Mouse (Mus musculus): ENCODE data around the gene Pmf1. TPM values are rescaled to one million over a fixed set of nuclear protein-coding genes. Genes with fewer than 3 reads are reported as not detected.
"Not testable (repeated sequence)": the region's sequence is repeated elsewhere in the genome, so short reads cannot be mapped to it uniquely, and the experiment has no call there.

The Pmf1 gene
- polyA plus RNA-seq, 1 experiment from 2014 or later = 118 TPM

DNA sequence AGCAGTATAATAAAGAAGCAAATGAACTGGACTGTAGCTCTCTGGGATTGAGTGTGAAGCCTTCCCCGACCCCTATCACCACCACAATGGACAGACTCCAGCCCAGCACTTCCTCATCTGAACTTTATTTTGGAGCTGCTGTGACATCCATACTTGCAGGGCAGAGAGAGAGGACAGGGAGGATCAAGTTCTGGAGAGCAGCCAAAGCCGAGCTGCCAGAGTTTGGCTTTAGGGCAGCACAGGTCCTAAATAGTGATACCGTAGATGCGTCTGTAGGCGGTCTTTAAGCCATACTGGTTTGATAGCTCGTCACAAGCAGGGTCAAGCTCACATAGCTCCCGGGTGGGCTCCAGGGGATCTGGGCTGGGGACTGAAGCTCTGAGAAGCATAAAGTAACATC is 41.6 kb downstream of the Pmf1 start:
- not testable (repeated sequence) for ATAC-seq (ENCODE audit: insufficient read depth, low FRiP score, low TSS enrichment); H3K36me3 ChIP-seq (ENCODE audit: control insufficient read depth, insufficient read depth, low read length); H3K4me1 ChIP-seq (ENCODE audit: control insufficient read depth, insufficient read depth, low read length); H3K4me2 ChIP-seq (ENCODE audit: low read depth); DNase-seq (ENCODE audit: low spot score); H3K9ac ChIP-seq (ENCODE audit: low read length); H3K4me3 ChIP-seq (ENCODE audit: low read depth, low read length); H3K9me3 ChIP-seq (ENCODE audit: control insufficient read depth, low read length); H3K27ac ChIP-seq (ENCODE audit: low read depth, low read length)
- 93% methylated on average over 7 of the region's 7 CpGs for WGBS
- H3K27me3 ChIP-seq (ENCODE audit: control insufficient read depth, insufficient read depth, low read length) = peaks cover 15% of the 10 kb centered on the region

DNA sequence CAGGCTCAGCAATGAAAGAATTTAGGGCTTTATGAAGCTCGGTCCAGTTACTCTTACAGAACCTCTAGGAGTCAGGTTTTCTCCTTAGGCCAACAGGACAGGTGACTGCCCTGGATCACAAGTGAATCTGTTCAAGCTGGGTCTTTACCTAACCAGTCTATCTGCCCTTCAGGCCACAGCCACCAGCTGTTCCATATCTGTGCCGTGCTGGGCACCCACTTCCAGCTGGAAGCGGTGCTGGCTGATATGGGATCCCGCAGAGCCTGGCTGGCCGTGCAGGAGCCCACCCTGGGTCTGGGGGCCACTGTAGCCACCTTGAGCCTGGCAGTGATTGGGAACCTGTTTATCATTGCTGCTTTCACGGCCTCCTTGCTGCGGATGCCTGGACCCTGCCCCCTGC is 42.6 kb downstream of the Pmf1 start:
- H3K27ac ChIP-seq (ENCODE audit: low read depth, low read length); H3K9me3 ChIP-seq (ENCODE audit: control insufficient read depth, low read length); DNase-seq (ENCODE audit: low spot score); H3K4me2 ChIP-seq (ENCODE audit: low read depth); ATAC-seq (ENCODE audit: insufficient read depth, low FRiP score, low TSS enrichment); H3K4me1 ChIP-seq (ENCODE audit: control insufficient read depth, insufficient read depth, low read length); H3K36me3 ChIP-seq (ENCODE audit: control insufficient read depth, insufficient read depth, low read length); H3K4me3 ChIP-seq (ENCODE audit: low read depth, low read length); H3K9ac ChIP-seq (ENCODE audit: low read length): not testable (repeated sequence)
- peaks cover 15% of the 10 kb centered on the region for H3K27me3 ChIP-seq (ENCODE audit: control insufficient read depth, insufficient read depth, low read length)
- WGBS = 48% methylated on average over 3 of the region's 7 CpGs

DNA sequence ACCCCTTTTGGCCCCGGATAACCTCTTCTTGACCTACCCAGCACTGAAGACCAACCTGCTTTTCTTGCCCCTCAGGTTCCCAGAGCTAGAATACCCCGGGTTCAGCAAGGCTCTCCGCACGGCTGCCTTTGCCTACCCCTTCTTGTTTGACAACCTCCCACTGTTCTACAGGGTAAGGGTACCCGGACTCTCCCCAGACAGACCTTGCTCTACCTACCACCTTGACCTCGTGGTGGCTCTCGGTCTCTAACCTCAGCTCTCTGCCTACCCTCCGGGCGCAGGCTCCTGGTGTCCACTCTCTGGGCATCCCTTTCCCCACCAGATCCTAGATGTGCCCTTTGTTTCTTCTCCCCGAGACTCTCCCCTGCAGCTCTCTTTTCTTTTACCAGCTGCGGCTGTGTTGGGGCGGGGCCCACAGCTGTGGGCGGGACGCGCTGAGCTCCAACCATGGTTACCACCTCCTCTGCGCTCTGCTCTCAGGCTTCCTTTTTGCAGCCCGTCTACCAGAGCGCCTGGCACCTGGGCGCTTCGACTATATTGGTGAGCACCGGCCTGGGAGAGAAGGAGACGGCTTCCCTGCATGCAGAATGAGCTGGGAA is 43.2 kb downstream of the Pmf1 start:
- not testable (repeated sequence) for H3K9ac ChIP-seq (ENCODE audit: low read length); H3K27ac ChIP-seq (ENCODE audit: low read depth, low read length); H3K4me3 ChIP-seq (ENCODE audit: low read depth, low read length); H3K9me3 ChIP-seq (ENCODE audit: control insufficient read depth, low read length); H3K4me1 ChIP-seq (ENCODE audit: control insufficient read depth, insufficient read depth, low read length); H3K36me3 ChIP-seq (ENCODE audit: control insufficient read depth, insufficient read depth, low read length)
- DNase-seq (ENCODE audit: low spot score) (peak; percentile 63), ATAC-seq (ENCODE audit: insufficient read depth, low FRiP score, low TSS enrichment) (peak; percentile 79)
- peak overlapping the region; percentile 13; the same call in 1 of the 2 replicates for H3K4me2 ChIP-seq (ENCODE audit: low read depth)
- peaks cover 15% of the 10 kb centered on the region for H3K27me3 ChIP-seq (ENCODE audit: control insufficient read depth, insufficient read depth, low read length)
- 3% methylated on average over 18 of the region's 22 CpGs for WGBS

DNA sequence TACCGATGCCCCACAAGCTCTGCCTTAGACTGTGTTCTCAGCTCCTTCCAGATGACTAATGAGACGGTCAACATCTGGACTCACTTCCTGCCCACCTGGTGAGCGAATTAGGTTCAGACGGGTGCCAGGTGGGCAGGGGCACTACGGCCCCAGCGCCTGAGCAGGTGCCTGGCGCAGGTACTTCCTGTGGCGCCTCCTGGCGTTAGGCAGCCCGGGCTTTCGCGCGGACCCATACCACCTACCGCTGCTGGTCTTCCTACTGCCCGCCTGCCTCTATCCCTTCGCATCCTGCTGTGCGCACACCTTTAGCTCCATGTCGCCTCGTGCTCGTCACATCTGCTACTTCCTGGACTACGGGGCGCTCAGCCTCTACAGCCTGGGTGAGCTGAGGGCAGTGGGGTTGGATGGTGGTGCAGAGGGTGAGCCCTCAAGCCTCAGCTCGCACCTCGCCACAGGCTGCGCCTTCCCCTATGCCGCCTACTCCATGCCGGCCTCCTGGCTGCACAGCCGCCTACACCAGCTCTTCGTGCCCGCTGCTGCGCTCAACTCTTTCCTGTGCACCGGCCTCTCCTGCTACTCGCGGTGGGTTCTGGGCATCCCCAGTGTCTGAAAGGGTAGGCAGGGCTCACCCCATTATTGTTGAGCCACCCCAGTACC is 44.3 kb downstream of the Pmf1 start:
- H3K4me1 ChIP-seq (ENCODE audit: control insufficient read depth, insufficient read depth, low read length) = no peaks in the 10 kb centered on the region
- H3K27me3 ChIP-seq (ENCODE audit: control insufficient read depth, insufficient read depth, low read length) = peaks cover 15% of the 10 kb centered on the region
- no peak overlapping the region for H3K9ac ChIP-seq (ENCODE audit: low read length)
- ATAC-seq (ENCODE audit: insufficient read depth, low FRiP score, low TSS enrichment) (0 out of 2 replicates have a peak, but pooled peaks have one; percentile 4), DNase-seq (ENCODE audit: low spot score) (no peak)
- H3K36me3 ChIP-seq (ENCODE audit: control insufficient read depth, insufficient read depth, low read length) = peaks cover 9% of the 10 kb centered on the region
- no peaks in the 10 kb centered on the region; the same call in 1 of the 2 replicates for H3K9me3 ChIP-seq (ENCODE audit: control insufficient read depth, low read length)
- H3K4me3 ChIP-seq (ENCODE audit: low read depth, low read length) = no peak overlapping the region
- H3K27ac ChIP-seq (ENCODE audit: low read depth, low read length) = no peak overlapping the region
- 34% methylated on average over 34 of the region's 34 CpGs for WGBS
- no peak overlapping the region for H3K4me2 ChIP-seq (ENCODE audit: low read depth)

DNA sequence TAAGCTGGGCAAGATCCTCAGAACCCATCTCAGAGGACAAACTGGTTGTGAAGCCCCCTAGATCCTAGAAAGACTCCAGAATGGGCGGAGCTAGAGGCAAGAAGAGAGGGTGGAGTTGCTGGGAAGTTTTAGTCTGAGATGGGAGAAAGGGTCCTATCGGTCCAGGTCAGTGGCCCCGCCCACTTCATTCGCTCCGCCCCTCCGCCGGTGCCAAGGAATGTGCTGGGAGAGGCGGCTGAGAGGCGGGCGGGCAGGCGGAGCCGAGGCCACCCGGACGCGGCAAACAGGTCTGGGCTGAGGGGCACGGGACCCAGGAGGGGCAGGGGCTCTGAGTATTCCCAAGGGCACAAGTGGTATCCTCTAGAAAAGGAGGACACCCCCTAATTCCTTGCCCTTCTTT is 45.8 kb downstream of the Pmf1 start, which contains the start of gene Paqr6:
Gene Paqr6 (plus strand): TSS at position 248 of the 400 bp plus-strand sequence.
- Histone ChIP-seq H3K36me3 (ENCODE audit: control insufficient read depth, insufficient read depth, low read length) (peaks cover 14% of the 10 kb centered on the region), H3K4me1 (ENCODE audit: control insufficient read depth, insufficient read depth, low read length) (no peaks in the 10 kb centered on the region), H3K4me2 (ENCODE audit: low read depth) (no peak within 1 kb of the TSS), H3K4me3 (ENCODE audit: low read depth, low read length) (no peak within 1 kb of the TSS), H3K9me3 (ENCODE audit: control insufficient read depth, low read length) (no peaks in the 10 kb centered on the region), H3K9ac (ENCODE audit: low read length) (no peak within 1 kb of the TSS), H3K27ac (ENCODE audit: low read depth, low read length) (no peak within 1 kb of the TSS), H3K27me3 (ENCODE audit: control insufficient read depth, insufficient read depth, low read length) (peaks cover 15% of the 10 kb centered on the region)
- WGBS = under 1% methylated on average over 14 of the region's 16 CpGs
- DNase-seq (ENCODE audit: low spot score) (peak; percentile 48), ATAC-seq (ENCODE audit: insufficient read depth, low FRiP score, low TSS enrichment) (no peak)

DNA sequence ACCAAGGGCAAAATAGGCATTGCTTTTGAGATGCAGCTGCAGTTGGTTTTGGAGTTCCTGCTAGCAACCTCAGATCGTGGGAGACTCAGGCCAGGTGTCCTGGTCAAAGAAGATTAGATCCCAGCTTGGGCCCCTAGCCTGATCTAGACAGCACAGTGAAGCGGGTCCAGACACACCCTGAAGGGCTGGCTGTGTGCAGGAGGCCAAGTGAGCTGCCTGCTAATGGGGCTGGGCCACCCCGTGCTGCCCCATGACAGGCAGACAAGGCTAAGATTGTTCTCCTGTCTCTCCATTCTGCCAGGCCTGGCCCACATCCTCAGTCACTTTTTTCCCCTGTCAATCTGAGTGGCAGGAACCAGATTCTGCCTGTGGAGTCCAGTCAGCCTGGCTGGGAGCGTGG is 46.4 kb downstream of the Pmf1 start:
- Histone ChIP-seq H3K36me3 (ENCODE audit: control insufficient read depth, insufficient read depth, low read length) (peaks cover 18% of the 10 kb centered on the region), H3K9ac (ENCODE audit: low read length) (no peak overlapping the region), H3K9me3 (ENCODE audit: control insufficient read depth, low read length) (no peaks in the 10 kb centered on the region), H3K4me3 (ENCODE audit: low read depth, low read length) (no peak overlapping the region), H3K4me2 (ENCODE audit: low read depth) (no peak overlapping the region), H3K27ac (ENCODE audit: low read depth, low read length) (no peak overlapping the region), H3K27me3 (ENCODE audit: control insufficient read depth, insufficient read depth, low read length) (peaks cover 15% of the 10 kb centered on the region), H3K4me1 (ENCODE audit: control insufficient read depth, insufficient read depth, low read length) (no peaks in the 10 kb centered on the region)
- DNase-seq (ENCODE audit: low spot score) = no peak
- no peak for ATAC-seq (ENCODE audit: insufficient read depth, low FRiP score, low TSS enrichment)
- WGBS = 70% methylated on average over 4 of the region's 4 CpGs

DNA sequence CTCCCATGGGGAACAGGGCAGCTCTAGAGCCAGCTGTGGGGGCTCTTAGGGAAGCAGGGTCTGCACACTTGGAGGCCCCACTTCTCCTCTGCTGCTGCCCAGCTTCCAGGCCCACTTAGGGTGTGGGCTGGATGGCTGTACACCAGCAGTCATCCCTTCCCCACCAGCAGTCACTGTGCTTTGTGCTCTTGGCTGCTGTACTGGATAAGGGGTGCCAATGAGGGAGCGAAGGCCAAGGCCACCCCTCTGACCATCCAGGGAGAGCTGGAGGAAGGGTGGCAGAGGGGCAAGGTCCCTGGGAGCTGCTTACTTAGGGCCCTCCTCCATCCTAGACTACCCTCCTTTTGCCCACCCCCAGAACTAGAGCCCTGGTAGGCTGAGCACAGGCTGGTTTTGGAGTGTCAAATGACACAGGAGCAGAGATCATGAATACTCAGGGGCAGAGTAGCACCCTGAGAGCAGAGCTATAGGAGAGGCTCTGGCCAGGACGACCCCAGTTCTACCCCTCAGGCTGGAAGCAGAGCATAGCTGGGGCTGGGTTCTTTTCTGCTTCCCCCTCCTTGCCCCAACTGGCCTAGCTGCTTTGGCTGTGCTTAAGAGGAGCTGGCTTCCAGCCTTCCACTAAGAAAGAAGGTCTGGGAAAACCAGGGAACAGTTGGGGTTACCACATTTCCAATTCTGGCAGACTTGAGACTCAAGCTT is 48.4 kb downstream of the Pmf1 start:
- H3K9me3 ChIP-seq (ENCODE audit: control insufficient read depth, low read length) = no peaks in the 10 kb centered on the region
- peaks cover 27% of the 10 kb centered on the region for H3K36me3 ChIP-seq (ENCODE audit: control insufficient read depth, insufficient read depth, low read length)
- 86% methylated on average over 2 of the region's 2 CpGs for WGBS
- no peak for ATAC-seq (ENCODE audit: insufficient read depth, low FRiP score, low TSS enrichment)
- H3K4me1 ChIP-seq (ENCODE audit: control insufficient read depth, insufficient read depth, low read length) = no peaks in the 10 kb centered on the region
- peaks cover 15% of the 10 kb centered on the region for H3K27me3 ChIP-seq (ENCODE audit: control insufficient read depth, insufficient read depth, low read length)
- no peak overlapping the region for H3K4me3 ChIP-seq (ENCODE audit: low read depth, low read length)
- no peak overlapping the region for H3K9ac ChIP-seq (ENCODE audit: low read length)
- no peak overlapping the region for H3K4me2 ChIP-seq (ENCODE audit: low read depth)
- H3K27ac ChIP-seq (ENCODE audit: low read depth, low read length) = no peak overlapping the region
- DNase-seq (ENCODE audit: low spot score) = peak; percentile 6

DNA sequence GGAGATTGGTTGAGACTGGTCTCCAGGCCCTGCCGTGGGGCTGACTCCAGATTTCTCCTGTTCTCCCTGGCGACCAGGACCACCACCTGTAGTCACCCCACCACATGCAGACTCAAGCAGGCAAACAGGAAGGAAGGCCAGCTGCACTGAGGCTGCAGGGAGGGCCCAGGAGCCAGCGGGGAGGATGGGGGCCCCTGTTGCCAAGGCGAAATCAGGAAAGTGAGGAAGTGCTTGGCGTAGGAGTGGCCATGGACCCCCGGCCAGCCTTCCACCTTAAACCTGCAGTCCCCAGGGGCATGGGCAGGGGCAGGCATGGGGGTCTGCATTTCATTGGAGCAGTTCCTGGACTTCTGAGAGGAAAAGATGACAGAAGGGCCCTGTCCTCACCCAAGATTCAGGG is 49.0 kb downstream of the Pmf1 start:
- no peak for ATAC-seq (ENCODE audit: insufficient read depth, low FRiP score, low TSS enrichment)
- Histone ChIP-seq H3K27ac (ENCODE audit: low read depth, low read length) (no peak overlapping the region), H3K36me3 (ENCODE audit: control insufficient read depth, insufficient read depth, low read length) (peaks cover 34% of the 10 kb centered on the region)

More for the DNA sequence above, 49.0 kb downstream of the Pmf1 start:
- Histone ChIP-seq H3K4me2 (ENCODE audit: low read depth) (no peak overlapping the region), H3K9me3 (ENCODE audit: control insufficient read depth, low read length) (no peaks in the 10 kb centered on the region), H3K4me1 (ENCODE audit: control insufficient read depth, insufficient read depth, low read length) (no peaks in the 10 kb centered on the region), H3K9ac (ENCODE audit: low read length) (no peak overlapping the region), H3K27me3 (ENCODE audit: control insufficient read depth, insufficient read depth, low read length) (peaks cover 15% of the 10 kb centered on the region), H3K4me3 (ENCODE audit: low read depth, low read length) (no peak overlapping the region)
- peak; percentile 10 for DNase-seq (ENCODE audit: low spot score)
- WGBS = 84% methylated on average over 6 of the region's 6 CpGs
